Mouse (Mus musculus): ENCODE data around the gene 4930544D05Rik.

4930544D05Rik gene

DNA sequence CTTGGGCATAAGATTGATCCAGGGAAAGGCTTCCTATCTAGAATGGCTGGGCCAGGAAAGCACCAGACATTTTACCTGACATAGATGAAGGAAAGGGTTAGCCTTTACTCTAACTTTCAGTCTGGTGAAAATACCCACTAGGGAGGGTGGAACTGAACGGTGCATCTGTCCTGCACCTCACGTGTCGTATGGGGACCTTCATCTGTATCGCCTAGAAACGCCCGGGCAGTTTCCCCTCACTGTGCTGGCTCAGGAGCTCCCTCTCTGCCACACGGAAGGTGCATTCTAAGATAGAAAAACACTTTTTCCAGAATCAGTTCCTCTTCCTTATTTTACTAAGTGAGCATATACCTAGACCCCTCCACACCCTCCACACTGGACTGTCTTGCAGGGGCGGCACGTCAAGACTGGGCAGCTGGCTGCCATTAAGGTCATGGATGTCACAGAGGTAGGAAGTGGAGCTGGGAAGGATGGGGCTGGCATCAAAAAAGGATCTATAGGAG, 17.1 kb upstream of the 4930544D05Rik start:
- no peak for DNase-seq (ENCODE audit: low spot score)

DNA sequence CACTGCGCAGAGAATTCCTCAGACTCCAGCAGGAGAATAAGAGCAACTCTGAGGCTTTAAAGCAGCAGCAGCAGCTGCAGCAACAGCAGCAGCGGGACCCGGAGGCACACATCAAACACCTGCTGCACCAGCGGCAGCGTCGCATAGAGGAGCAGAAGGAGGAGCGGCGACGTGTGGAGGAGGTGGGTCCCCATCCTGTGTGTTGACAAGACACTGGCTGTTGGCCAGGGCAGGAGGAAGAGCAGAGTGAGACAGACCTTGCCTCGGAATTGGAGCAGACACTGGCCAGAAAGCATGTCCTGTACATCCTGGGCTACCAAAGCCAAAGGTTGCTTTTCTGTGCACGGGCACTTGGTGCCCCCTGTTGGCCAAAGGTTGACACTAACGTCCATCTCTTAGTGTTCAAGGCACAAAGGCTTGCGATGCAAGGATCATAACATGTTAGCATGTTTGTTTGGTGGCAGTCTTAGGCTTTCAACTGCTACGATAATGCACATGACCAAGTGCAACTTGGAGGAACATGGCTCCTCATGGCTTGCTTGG, 10.6 kb upstream of the 4930544D05Rik start:
- peak; percentile 69 for DNase-seq (ENCODE audit: low spot score)

DNA sequence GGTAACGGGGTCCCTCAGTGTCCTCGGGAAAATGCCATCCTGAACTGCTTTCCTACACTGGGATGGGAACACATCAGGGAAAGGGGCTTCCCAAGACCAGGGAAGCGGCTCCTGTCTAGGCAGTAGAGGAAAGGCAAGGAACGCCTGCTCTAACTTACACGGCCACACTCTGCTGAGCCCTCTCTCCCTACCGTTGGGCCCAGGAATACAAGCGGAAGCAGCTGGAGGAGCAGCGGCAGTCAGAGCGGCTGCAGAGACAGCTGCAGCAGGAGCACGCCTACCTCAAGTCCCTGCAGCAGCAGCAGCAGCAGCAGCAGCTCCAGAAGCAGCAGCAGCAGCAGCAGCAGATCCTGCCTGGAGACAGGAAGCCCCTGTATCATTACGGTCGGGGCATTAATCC, 8.9 kb upstream of the 4930544D05Rik start:
- no peak for DNase-seq (ENCODE audit: low spot score)

DNA sequence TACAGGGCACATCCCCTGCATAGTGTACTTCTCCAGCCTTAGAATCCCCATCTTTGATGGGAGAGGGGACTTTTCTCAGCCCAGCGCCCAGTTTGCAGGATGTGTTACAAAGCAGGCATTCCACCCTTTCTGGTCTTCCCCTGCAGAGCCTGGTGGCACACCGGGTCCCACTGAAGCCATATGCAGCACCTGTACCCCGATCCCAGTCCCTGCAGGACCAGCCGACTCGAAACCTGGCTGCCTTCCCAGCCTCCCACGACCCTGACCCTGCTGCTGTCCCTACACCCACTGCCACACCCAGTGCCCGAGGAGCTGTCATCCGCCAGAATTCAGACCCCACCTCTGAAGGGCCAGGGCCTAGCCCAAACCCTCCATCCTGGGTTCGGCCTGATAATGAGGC, 8.0 kb upstream of the 4930544D05Rik start:
- no peak for DNase-seq (ENCODE audit: low spot score)

DNA sequence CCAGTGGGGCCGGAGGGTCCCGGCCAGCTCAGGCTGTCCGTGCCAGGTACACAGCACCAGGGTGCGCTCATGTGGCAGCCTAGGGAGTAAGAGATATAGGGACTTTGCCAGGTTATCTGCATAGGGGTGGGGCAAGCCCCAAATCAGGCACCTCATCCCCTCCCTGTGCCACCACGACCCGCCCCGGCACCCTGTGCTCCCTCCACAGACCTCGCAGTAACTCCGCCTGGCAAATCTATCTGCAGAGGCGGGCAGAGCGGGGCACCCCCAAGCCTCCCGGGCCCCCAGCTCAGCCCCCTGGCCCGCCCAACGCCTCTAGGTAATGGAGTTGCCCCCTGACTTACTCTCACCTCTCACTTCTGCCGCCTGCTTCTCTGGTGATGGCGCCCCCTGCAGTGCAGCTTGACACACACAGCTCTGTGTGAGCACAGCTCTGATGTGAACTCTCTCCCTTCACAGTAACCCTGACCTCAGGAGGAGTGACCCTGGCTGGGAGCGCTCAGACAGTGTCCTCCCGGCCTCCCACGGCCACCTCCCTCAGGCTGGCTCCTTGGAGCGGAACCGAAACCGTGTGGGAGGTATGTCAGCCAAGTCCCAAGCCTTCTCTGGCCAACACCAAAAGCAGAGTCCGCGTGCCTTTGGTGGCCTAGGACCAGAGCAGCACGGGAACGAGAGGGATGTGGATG, 7.1 kb upstream of the 4930544D05Rik start:
- no peak for DNase-seq (ENCODE audit: low spot score)

DNA sequence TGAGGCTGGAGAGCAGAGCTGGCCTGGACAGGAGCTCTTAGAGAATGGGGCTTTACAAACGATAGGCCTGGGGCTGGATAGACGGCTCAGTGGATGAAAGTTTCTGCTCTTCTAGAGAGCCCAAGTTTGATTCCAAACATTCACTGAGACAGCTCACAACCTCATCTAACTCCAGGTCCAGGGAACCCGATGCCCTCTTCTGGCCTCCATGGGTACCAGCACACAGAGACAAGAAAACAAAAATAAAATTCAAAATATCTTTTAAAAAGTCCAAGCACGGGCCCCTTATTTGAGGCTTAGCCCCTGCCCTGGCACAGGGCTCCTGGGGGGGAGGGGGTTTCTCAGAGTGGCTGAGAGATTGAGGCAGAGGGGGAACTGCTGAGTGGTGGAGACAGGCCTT, 4.9 kb upstream of the 4930544D05Rik start:
- no peak for DNase-seq (ENCODE audit: low spot score)

DNA sequence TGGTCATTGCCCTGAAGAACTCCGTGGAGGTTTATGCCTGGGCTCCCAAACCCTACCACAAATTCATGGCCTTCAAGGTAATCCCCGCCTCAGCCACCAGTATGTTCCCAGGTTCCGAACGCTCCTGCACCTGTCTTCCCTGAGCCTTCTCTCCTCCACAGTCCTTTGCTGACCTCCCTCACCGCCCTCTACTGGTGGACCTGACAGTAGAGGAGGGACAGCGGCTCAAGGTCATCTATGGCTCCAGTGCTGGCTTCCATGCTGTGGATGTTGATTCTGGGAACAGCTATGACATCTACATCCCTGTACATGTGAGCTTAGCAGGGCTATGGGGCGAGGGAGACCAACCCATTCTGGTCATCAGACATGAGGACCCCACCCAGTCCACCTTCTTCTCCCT, 3.1 kb upstream of the 4930544D05Rik start:
- DNase-seq (ENCODE audit: low spot score), result no peak

DNA sequence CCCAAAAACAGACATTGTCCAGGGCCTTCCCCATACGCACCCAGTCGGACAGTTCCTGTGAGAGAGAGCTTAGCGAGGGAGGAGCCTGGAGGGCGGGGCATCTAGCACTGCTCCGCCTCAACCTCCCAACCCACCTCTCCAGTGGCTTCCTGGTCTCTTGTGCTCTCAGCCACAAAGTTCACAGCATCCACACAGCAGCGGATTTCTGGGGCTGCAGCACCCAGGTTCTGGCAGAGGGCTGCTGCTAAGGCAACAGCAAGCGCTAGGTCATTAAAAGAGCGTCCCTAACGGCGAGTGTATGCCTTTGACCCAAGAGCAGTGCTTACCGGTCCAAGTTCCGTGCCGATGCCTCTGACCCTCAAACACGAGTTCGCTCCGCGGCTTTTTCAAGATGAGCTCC, 574 bp upstream of the 4930544D05Rik start:
- peak; percentile 62 for DNase-seq (ENCODE audit: low spot score)

DNA sequence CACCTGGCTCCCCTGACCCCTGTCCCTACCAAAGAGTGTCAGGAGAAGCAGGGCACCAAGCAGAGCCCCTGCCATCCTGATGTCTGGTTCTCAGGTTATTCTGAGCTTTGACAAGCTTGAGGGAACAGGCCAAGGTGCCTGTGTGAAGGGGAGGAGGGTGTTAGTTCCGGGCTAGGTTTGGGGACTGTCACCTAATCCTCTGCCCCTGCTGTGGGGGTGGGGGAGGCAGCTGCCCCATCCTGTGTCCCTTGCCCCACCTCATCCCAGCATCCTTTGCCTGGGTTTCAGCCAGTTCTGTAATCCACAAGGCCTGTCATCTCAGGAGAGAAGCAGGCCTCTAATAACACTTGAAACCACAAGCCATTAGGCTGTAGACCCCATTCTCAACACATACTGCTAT, 3.5 kb downstream of the 4930544D05Rik start, which contains the start of gene Chrne:
Gene Chrne (minus strand): TSS at position 116 of the 400 bp plus-strand sequence.
- no peak for DNase-seq (ENCODE audit: low spot score)

DNA sequence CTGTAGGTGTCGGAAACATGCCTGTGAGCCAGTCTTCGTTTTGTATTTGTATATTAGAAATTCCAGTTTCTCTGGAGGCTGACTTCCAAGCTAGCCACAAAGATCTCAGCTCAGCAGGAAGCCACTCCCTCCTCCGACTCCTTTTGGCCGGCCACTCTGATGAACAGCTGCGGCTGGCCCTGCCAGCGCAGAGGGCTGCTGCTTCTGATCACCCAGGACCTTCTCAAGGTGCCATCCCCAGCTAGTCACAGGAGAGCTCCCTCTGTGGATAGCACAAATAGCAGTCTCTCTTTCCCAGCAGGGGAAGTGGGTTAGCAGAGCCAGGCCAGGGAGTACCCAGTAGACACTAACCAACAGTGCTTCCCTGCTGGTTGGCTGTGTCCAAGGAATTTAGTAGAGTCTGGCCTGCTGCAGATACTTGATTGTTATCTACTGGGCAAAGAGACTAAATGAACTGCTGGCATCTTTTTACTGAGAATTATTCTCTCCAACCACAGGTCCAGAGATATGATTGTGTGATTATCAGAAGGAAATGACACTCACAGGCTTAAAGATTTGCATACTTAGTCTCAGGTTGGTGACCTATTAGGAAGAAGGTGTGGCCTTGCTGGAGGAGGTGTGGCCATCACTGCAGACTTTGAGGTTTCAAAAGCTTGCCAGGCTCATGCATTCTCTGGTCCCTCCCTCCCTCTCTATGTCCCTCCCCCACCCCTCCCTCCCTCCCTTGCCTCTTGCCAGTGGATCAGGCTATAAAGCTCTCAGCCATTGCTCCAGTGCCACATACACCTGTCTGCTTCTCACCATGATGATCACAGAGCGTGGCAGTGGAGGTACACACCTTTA, 6.5 kb downstream of the 4930544D05Rik start:
- no peak for DNase-seq (ENCODE audit: low spot score)

DNA sequence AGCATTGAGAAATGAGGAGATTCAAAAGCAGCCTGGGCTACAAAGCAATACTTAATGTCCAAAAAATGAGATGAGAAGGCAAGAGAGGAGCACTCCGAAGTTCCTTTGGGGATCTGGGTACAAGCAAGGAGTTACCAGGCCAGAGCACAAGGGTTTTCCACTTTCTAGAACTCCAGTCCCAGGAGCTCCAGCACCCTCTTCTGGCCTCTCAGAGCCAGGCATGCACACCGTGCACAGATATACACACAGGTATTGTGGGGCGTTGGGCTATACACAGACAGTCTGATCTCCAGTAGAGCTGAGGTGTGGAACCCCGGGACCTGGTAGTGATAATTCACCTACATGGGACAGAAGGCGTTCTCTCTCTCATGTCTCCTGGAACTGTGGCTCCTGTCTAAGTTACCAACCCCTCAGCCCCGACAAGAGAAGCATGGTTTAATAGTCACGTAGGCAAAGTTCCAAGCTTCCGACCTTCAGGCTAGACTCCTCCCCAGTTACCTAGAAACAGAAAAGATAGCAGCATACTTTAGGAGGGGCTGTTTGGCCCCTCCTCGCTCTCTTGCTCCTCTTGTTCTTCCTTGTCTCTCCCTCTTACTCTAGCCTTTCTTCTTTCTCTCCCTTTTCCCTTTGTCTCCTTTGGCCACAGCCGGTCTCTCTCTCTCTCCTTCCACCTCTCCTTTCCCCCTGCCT, 7.5 kb downstream of the 4930544D05Rik start:
- no peak for DNase-seq (ENCODE audit: low spot score)

DNA sequence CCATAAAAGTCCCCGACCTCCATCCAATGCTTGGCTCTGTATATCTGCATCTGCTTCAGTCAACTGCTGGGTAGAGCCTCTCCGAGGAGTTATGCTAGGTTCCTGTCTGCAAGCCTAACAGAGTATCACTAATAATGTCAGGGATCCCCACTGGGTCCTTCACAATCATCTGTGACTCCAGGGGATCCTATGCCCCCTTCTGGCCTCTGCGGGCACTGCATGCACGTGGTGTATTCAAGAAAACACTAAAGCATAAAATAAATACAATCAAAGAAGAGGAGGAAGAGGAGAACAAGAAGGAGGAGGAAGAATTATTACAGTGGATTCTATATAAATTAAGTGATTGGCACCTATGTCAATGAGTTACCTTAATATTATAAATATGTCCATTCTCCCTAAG, 9.8 kb downstream of the 4930544D05Rik start:
- DNase-seq (ENCODE audit: low spot score), result no peak

DNA sequence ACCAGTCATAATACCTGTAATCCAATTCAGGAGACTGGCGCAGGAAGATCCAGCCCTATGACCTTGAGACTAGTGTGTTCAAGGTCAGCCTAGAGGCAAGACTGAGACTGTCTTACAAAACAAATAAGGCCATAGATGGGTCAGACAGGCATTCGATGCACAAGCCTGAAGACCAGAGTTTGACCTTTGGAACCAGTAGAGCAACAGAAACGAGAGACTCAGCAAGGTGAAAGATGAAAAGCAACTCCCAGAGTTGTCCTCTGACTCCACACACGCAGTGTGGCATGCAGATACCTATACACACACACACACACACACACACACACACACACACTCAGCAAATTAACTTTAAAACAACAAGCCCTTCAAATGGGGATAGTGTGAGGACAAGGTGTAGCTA, 11.2 kb downstream of the 4930544D05Rik start:
- peak; percentile 57 for DNase-seq (ENCODE audit: low spot score)

DNA sequence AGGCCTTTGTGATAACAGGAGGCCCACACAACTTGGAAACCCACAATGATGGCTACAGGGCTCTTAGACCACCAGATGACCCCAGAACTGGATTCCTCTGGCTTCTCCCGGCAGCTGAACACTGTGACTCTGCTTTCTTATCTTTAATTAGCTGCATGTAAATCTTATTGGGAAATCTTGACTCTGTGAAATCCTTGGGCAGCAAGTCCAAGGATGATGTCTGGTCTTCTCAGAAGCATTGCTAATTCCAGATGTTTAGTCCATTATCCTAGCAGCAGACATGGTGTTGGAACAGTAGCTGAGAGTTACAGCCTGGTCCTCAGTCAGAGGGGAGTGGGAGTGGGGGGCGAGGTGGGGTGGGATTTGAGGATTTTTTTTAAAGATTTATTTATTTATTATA, 12.8 kb downstream of the 4930544D05Rik start:
- no peak for DNase-seq (ENCODE audit: low spot score)

DNA sequence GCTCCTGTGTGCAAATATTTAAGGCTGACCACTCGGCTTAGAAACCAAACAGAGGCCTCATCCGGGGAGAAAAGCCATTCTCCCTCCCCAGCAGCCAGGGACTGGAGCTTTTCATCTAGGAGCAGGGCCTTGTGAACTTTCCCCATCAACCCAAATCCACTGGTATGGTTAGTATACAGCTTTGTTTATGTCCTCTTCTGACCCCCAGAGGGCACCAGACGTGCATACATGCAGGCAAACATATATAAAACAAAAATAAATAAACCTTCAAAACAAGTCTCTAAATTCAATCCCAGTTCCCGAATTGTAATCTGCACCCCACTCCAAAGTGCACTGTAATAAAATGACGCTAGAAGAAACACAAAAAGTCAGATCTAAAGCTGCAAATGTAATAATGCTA, 13.9 kb downstream of the 4930544D05Rik start:
- DNase-seq (ENCODE audit: low spot score), result no peak

DNA sequence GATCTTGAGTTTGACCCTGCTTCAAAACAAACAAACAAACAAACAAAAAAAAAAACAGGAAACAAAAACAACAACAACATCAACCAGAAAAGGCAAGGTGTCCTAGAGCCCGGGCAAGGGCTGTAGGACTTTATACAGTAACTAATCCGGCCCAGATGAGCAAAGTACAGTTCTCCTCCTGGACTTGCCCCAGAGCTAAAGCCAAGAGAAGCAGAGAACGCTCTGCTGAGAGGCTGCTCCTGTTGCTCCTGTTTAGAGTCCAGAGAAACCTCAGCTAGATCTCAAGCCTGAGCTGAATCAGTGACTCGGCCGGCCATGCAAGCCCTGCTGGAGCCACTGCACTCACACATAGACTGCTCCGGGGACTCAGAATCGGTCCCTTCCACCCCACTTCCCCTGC, 14.5 kb downstream of the 4930544D05Rik start:
- no peak for DNase-seq (ENCODE audit: low spot score)

DNA sequence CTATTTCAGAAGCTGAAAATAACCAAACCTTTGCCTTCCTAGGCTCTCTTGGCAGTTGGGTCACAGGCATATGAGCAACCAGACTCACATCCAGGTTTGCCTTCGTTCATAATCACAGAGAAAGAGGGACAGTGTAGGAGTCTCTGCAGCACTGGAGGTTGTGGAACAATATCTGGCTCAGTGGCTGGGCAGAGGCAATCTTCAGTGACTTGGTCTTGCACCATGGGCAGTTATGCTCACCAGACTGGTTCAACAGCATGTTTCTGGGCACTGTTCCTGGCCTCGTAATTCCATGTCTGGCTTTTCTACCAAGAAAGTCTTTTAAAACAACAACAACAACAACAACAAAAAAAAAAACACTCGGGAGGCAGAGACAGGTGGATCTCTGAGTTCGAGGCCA, 20.0 kb downstream of the 4930544D05Rik start:
- no peak for DNase-seq (ENCODE audit: low spot score)

DNA sequence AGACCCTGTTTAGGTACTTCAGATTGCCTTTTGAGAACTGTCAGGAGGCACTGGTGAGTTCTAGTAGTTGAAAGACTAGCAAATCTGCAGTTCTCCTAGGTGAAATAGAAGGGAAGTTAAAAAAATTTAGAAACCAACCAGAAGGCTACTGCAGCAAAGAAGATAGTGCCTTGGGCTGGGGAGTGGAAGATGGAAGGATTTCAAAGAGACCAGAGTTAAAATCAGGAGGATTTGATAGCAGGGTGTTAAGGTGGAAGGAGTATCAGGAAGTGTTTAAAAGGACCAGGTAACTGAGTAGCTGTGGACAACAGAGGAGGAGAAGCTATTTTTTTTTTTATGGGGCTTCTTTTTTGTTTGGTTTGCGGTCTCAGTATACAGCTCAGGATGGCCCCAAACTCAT, 22.1 kb downstream of the 4930544D05Rik start:
- no peak for DNase-seq (ENCODE audit: low spot score)

DNA sequence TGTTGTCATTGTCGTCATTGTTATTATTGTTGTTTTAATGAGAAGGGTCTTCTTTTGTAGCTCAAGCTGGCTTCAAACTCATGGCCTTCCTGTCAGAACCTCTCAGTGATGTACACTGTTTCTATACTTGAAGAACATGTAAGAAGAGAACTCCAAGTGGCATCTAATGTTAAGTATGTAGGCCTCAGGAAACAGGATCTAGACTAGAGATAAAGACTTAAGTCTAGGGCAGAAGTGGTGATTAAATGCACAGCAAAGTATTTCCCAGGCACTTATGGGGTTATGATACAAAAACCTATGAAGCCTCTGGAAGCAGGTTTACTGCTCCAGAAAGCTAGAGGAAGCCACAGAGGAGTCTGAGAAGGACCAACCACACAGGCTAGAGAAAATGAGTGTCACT, 22.6 kb downstream of the 4930544D05Rik start:
- DNase-seq (ENCODE audit: low spot score), result no peak

DNA sequence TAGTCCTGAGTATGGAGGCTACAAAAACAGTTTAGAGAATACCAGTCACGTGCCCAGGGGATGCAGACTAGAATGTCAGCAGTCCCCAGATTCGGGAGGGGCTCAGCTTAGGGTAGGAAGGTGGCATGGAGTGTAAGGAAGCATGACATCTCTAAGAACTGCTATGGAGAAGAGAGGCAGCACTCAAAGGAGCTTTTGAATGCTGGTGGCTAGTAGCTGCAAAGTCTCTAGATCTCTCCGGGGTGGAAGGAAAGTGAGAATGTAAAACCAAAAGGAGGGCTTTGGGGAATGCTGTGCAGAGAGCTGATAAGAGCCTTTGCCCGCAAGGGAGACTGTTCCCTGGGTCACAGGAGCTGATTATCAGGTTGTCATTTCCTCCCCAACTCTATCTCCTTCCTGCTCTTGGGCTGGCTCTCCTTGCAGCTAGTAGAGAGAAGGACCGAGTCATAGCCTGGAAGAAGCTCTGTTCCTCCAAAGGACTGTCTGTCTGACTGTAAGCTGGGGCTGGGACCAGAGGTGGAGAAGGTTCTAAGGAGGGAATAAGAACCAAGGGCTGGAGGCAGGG, 23.1 kb downstream of the 4930544D05Rik start, which contains the start of gene Gp1ba:
Gene Gp1ba (plus strand): TSS at position 409 of the 565 bp plus-strand sequence.
- DNase-seq (ENCODE audit: low spot score), result no peak

DNA sequence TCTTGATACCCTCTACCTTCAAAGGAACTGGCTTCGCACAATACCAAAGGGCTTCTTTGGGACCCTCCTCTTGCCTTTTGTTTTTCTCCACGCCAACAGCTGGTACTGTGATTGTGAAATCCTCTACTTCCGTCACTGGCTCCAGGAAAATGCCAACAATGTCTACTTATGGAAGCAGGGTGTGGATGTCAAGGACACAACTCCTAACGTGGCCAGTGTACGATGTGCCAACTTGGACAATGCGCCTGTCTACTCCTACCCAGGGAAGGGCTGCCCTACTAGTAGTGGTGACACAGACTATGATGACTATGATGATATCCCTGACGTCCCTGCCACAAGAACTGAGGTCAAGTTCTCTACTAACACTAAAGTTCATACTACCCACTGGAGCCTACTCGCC, 24.3 kb downstream of the 4930544D05Rik start:
- no peak for DNase-seq (ENCODE audit: low spot score)

DNA sequence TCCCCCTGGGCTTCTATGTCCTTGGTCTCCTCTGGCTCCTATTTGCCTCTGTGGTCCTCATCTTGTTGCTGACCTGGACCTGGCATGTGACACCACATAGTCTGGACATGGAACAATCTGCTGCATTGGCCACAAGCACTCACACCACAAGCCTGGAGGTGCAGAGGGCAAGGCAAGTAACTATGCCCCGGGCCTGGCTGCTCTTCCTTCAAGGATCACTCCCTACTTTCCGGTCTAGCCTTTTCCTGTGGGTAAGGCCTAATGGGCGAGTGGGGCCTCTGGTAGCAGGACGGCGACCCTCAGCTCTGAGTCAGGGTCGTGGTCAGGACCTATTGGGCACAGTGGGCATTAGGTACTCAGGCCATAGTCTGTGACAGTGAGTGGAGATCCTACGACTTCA, 25.6 kb downstream of the 4930544D05Rik start:
- DNase-seq (ENCODE audit: low spot score), result no peak
